Mouse (Mus musculus) heart, postnatal 0 days (tissue): ENCODE results near the gene Tmem63a.

Experiments
- CTCF ChIP-seq: IDR thresholded peaks from 2 replicates; pipeline ENCODE4 v1.5.1; 2016; ENCODE audit warnings: antibody characterized with exemption, control low read depth, low read depth
- EP300 ChIP-seq: IDR thresholded peaks from 2 replicates; pipeline ENCODE4 v1.6.1; 2016; ENCODE audit warnings: antibody characterized with exemption, low read depth

- TF ChIP-seq CTCF (no peak), EP300 (no peak)
Measured at GRCm38 (mm10) chr1:180943032-180943644, 994 bp downstream of the Tmem63a start.
